Mouse (Mus musculus) heart, postnatal 0 days (tissue): Measurements from ENCODE around the gene Adad2.

Experiments used
- CTCF ChIP-seq: IDR thresholded peaks from 2 replicates; pipeline ENCODE4 v1.5.1; 2016; ENCODE audit warnings: antibody characterized with exemption, control low read depth, low read depth
- EP300 ChIP-seq: IDR thresholded peaks from 2 replicates; pipeline ENCODE4 v1.6.1; 2016; ENCODE audit warnings: antibody characterized with exemption, low read depth

GRCm38 (mm10) chr8:119568951-119569350 is 43.6 kb upstream of the Adad2 start:
- no peak for TF ChIP-seq CTCF
- TF ChIP-seq EP300 = no peak
